Mouse (Mus musculus): ENCODE results near the gene Olfr1128. TPM values are rescaled to one million over a fixed set of nuclear protein-coding genes. Genes with fewer than 3 reads are reported as not detected.

The Olfr1128 gene
- polyA plus RNA-seq, 1 experiment from 2014 or later = not detected

Other genes starting within 250 kb of the Olfr1128 start
- gene Olfr1118, start 238.0 kb downstream of the Olfr1128 start, polyA plus RNA-seq (2016; fragmentation: Nextera tagmentation; extraction: Ambion mirVana) = not detected in 2 replicates
- not detected in 2 replicates for gene Olfr1120, start 190.7 kb downstream of the Olfr1128 start, polyA plus RNA-seq (2016; fragmentation: Nextera tagmentation; extraction: Ambion mirVana)
- gene Olfr1121, start 175.6 kb downstream of the Olfr1128 start, polyA plus RNA-seq (2016; fragmentation: Nextera tagmentation; extraction: Ambion mirVana) = not detected in 2 replicates
- not detected in 2 replicates for gene Olfr1122, start 159.7 kb downstream of the Olfr1128 start, polyA plus RNA-seq (2016; fragmentation: Nextera tagmentation; extraction: Ambion mirVana)
- not detected in 2 replicates for gene Olfr1123, start 128.9 kb downstream of the Olfr1128 start, polyA plus RNA-seq (2016; fragmentation: Nextera tagmentation; extraction: Ambion mirVana)
- gene Olfr1124, start 115.3 kb downstream of the Olfr1128 start, polyA plus RNA-seq (2016; fragmentation: Nextera tagmentation; extraction: Ambion mirVana) = 0.08 and 0.15 TPM in 2 replicates
- not detected in 2 replicates for gene Olfr1126, start 91.6 kb downstream of the Olfr1128 start, polyA plus RNA-seq (2016; fragmentation: Nextera tagmentation; extraction: Ambion mirVana)
- not detected in 2 replicates for gene Pramel7, start 48.4 kb downstream of the Olfr1128 start, polyA plus RNA-seq (2016; fragmentation: Nextera tagmentation; extraction: Ambion mirVana)
- not detected in 2 replicates for gene Pramel6, start 39.0 kb downstream of the Olfr1128 start, polyA plus RNA-seq (2016; fragmentation: Nextera tagmentation; extraction: Ambion mirVana)
- not detected in 2 replicates for gene Olfr153, start 13.7 kb downstream of the Olfr1128 start, polyA plus RNA-seq (2016; fragmentation: Nextera tagmentation; extraction: Ambion mirVana)
- gene Olfr1129, start 28.4 kb upstream of the Olfr1128 start, polyA plus RNA-seq (2016; fragmentation: Nextera tagmentation; extraction: Ambion mirVana) = not detected in 2 replicates
- not detected in 2 replicates for gene Olfr1130, start 60.7 kb upstream of the Olfr1128 start, polyA plus RNA-seq (2016; fragmentation: Nextera tagmentation; extraction: Ambion mirVana)
- not detected in 2 replicates for gene Olfr1131, start 81.6 kb upstream of the Olfr1128 start, polyA plus RNA-seq (2016; fragmentation: Nextera tagmentation; extraction: Ambion mirVana)
- gene Olfr1132, start 92.0 kb upstream of the Olfr1128 start, polyA plus RNA-seq (2016; fragmentation: Nextera tagmentation; extraction: Ambion mirVana) = not detected in 2 replicates
- not detected in 2 replicates for gene Olfr1133, start 101.8 kb upstream of the Olfr1128 start, polyA plus RNA-seq (2016; fragmentation: Nextera tagmentation; extraction: Ambion mirVana)
- gene Olfr1134, start 112.9 kb upstream of the Olfr1128 start, polyA plus RNA-seq (2016; fragmentation: Nextera tagmentation; extraction: Ambion mirVana) = not detected in 2 replicates
- gene Olfr1135, start 128.1 kb upstream of the Olfr1128 start, polyA plus RNA-seq (2016; fragmentation: Nextera tagmentation; extraction: Ambion mirVana) = not detected in 2 replicates
- not detected in 2 replicates for gene Olfr1136, start 148.4 kb upstream of the Olfr1128 start, polyA plus RNA-seq (2016; fragmentation: Nextera tagmentation; extraction: Ambion mirVana)
- not detected in 2 replicates for gene Olfr1137, start 167.6 kb upstream of the Olfr1128 start, polyA plus RNA-seq (2016; fragmentation: Nextera tagmentation; extraction: Ambion mirVana)
- not detected in 2 replicates for gene Olfr1138, start 194.4 kb upstream of the Olfr1128 start, polyA plus RNA-seq (2016; fragmentation: Nextera tagmentation; extraction: Ambion mirVana)
- not detected in 2 replicates for gene Olfr1140, start 198.2 kb upstream of the Olfr1128 start, polyA plus RNA-seq (2016; fragmentation: Nextera tagmentation; extraction: Ambion mirVana)
- gene Olfr1141, start 208.4 kb upstream of the Olfr1128 start, polyA plus RNA-seq (2016; fragmentation: Nextera tagmentation; extraction: Ambion mirVana) = not detected in 2 replicates
- not detected in 2 replicates for gene Olfr152, start 233.9 kb upstream of the Olfr1128 start, polyA plus RNA-seq (2016; fragmentation: Nextera tagmentation; extraction: Ambion mirVana)

Measured in forebrain, embryonic 12.5 days (tissue).